ENCODE assay signal across 22 mouse cellular contexts in genomic region chr16:30412680-30413079, GRCm38 (mm10). TPM values are rescaled to one million over a fixed set of nuclear protein-coding genes. Genes with fewer than 3 reads are reported as not detected.
DNase-seq lines count a peak whose midpoint lies in the region; ATAC-seq and TF ChIP-seq lines count a peak whose summit lies in the region.
"Had no signal": no experiment of that assay in that cellular context is flagged by ENCODE, and none has a peak within 500 bp of the region (broad histone marks: within the 10 kb centered on the region; RNA-seq: fewer than 3 reads in every experiment).

No protein-coding gene starts in this region.

- TF ChIP-seq POLR2A in kidney, adult 2 months (IDR thresholded peaks at IDR 0.05; ENCODE audit: low read depth, low read length): no peak
- TF ChIP-seq POLR2A in liver, adult 2 months (IDR thresholded peaks at IDR 0.05; ENCODE audit: extremely low read depth, insufficient read depth, low read length): no peak

- peaks cover 2% of the 10 kb centered on the region; the same call in 1 of the 2 replicates for H3K4me1 ChIP-seq in kidney, adult 2 months (ENCODE audit: control insufficient read depth, insufficient read depth, low read length)
- H3K4me1 ChIP-seq in kidney, embryonic 16.5 days (ENCODE audit: insufficient read depth, low read length): no peaks in the 10 kb centered on the region
- peaks cover 12% of the 10 kb centered on the region; the same call in 1 of the 2 replicates for H3K4me1 ChIP-seq in liver, adult 2 months (ENCODE audit: control insufficient read depth, insufficient read depth, low read length)
- H3K4me1 ChIP-seq in lung, postnatal 0 days (ENCODE audit: insufficient read depth, low read depth, low read length): no peaks in the 10 kb centered on the region
- H3K4me1 ChIP-seq: embryonic facial prominence, embryonic 13.5 days; forebrain, embryonic 10.5 days; heart, embryonic 10.5 days; hindbrain, embryonic 13.5 days had no signal

- no peak overlapping the region for H3K4me3 ChIP-seq in kidney, adult 2 months (ENCODE audit: insufficient read depth, low read depth, low read length)
- no peak overlapping the region for H3K4me3 ChIP-seq in kidney, embryonic 16.5 days (ENCODE audit: low read length)
- no peak overlapping the region for H3K4me3 ChIP-seq in liver, adult 2 months (ENCODE audit: insufficient read depth, low read depth, low read length)
- H3K4me3 ChIP-seq in lung, postnatal 0 days (ENCODE audit: low read depth, low read length): no peak overlapping the region
- H3K4me3 ChIP-seq: embryonic facial prominence, embryonic 13.5 days; forebrain, embryonic 10.5 days; heart, embryonic 10.5 days; hindbrain, embryonic 13.5 days had no signal

- WGBS in kidney, adult 2 months: 31% methylated on average over 3 of the region's 3 CpGs
- 64% methylated on average over 3 of the region's 3 CpGs for WGBS in kidney, embryonic 16.5 days
- 20% methylated on average over 3 of the region's 3 CpGs for WGBS in liver, adult 2 months
- WGBS in lung, postnatal 0 days: 29% methylated on average over 3 of the region's 3 CpGs

- no peak overlapping the region for H3K4me2 ChIP-seq in kidney, embryonic 16.5 days (replicated peaks; ENCODE audit: low read depth, low read length)
- no peak overlapping the region for H3K4me2 ChIP-seq in lung, postnatal 0 days (replicated peaks; ENCODE audit: low read depth, low read length)
- H3K4me2 ChIP-seq: embryonic facial prominence, embryonic 13.5 days; hindbrain, embryonic 13.5 days had no signal

- peak; percentile 75 for DNase-seq in kidney, adult 2 months
- DNase-seq in liver, adult 2 months (ENCODE audit: extremely low read depth, low read depth, low spot score): peak; percentile 99
- DNase-seq in liver: no peak
- peak; percentile 50 for DNase-seq in lung, postnatal 25 days (ENCODE audit: low spot score)
- DNase-seq in lung, postnatal 0 days (ENCODE audit: low spot score): no peak
- peak; percentile 97 for DNase-seq in fat pad, adult 2 months (ENCODE audit: extremely low read depth, low read depth, low spot score)
- DNase-seq in spleen, postnatal 14 days (ENCODE audit: low spot score in 2 of 2): no peak
- DNase-seq: adrenal gland, postnatal 14 days; cerebellum, adult 18-20 months; cerebellum, adult 9-11 months; cerebellum, postnatal 36 days; gastrocnemius, postnatal 36 days; heart, adult 18-20 months; heart, postnatal 10 days had no signal

- H3K79me2 ChIP-seq in liver, adult 2 months (ENCODE audit: control insufficient read depth, insufficient read depth, low read length): no peaks in the 10 kb centered on the region

- no peak for ATAC-seq in kidney, embryonic 16.5 days (ENCODE audit: low FRiP score, low TSS enrichment)
- ATAC-seq in lung, postnatal 0 days: no peak
- ATAC-seq: activated CD4-positive, CD25-positive, alpha-beta regulatory T cell, adult 4 months; forebrain, embryonic 14.5 days; Patski had no signal

- H3K36me3 ChIP-seq in kidney, adult 2 months (ENCODE audit: control insufficient read depth, insufficient read depth, low read length): no peaks in the 10 kb centered on the region
- no peaks in the 10 kb centered on the region for H3K36me3 ChIP-seq in kidney, embryonic 16.5 days (ENCODE audit: insufficient read depth, low read length)
- no peaks in the 10 kb centered on the region for H3K36me3 ChIP-seq in liver, adult 2 months (ENCODE audit: control insufficient read depth, insufficient read depth, low read length)
- H3K36me3 ChIP-seq in lung, postnatal 0 days (ENCODE audit: insufficient read depth, low read length): no peaks in the 10 kb centered on the region
- H3K36me3 ChIP-seq: embryonic facial prominence, embryonic 13.5 days; forebrain, embryonic 10.5 days; heart, embryonic 10.5 days; hindbrain, embryonic 13.5 days had no signal

- H3K27me3 ChIP-seq in kidney, adult 2 months (replicated peaks; ENCODE audit: control insufficient read depth, insufficient read depth, low read length): no peaks in the 10 kb centered on the region
- no peaks in the 10 kb centered on the region for H3K27me3 ChIP-seq in kidney, embryonic 16.5 days (ENCODE audit: insufficient read depth, low read length)
- no peaks in the 10 kb centered on the region for H3K27me3 ChIP-seq in liver, adult 2 months (ENCODE audit: control insufficient read depth, insufficient read depth, low read length)
- H3K27me3 ChIP-seq in lung, postnatal 0 days (replicated peaks; ENCODE audit: insufficient read depth, low read length): no peaks in the 10 kb centered on the region
- H3K27me3 ChIP-seq: embryonic facial prominence, embryonic 13.5 days; hindbrain, embryonic 13.5 days; Patski had no signal

- no peaks in the 10 kb centered on the region for H3K9me3 ChIP-seq in kidney, embryonic 16.5 days (ENCODE audit: low read length)
- H3K9me3 ChIP-seq in lung, postnatal 0 days (ENCODE audit: low read length): no peaks in the 10 kb centered on the region
- H3K9me3 ChIP-seq: embryonic facial prominence, embryonic 13.5 days; forebrain, embryonic 10.5 days; heart, embryonic 10.5 days; hindbrain, embryonic 13.5 days had no signal

- no peak for TF ChIP-seq EP300 in lung, postnatal 0 days (IDR thresholded peaks at IDR 0.05)

- no peak overlapping the region for H3K27ac ChIP-seq in kidney, adult 2 months (ENCODE audit: insufficient read depth, low read depth, low read length)
- H3K27ac ChIP-seq in kidney, embryonic 16.5 days (ENCODE audit: low read length): no peak overlapping the region
- H3K27ac ChIP-seq in liver, adult 2 months (replicated peaks; ENCODE audit: insufficient read depth, low read depth, low read length): peak overlapping the region; percentile 69
- H3K27ac ChIP-seq in lung, postnatal 0 days (ENCODE audit: low read length): no peak overlapping the region
- H3K27ac ChIP-seq: embryonic facial prominence, embryonic 13.5 days; forebrain, embryonic 10.5 days; heart, embryonic 10.5 days; hindbrain, embryonic 13.5 days had no signal

- H3K9ac ChIP-seq in kidney, embryonic 16.5 days (replicated peaks; ENCODE audit: low read length): no peak overlapping the region
- no peak overlapping the region for H3K9ac ChIP-seq in liver, adult 2 months (ENCODE audit: low read depth, low read length)
- no peak overlapping the region for H3K9ac ChIP-seq in lung, postnatal 0 days (replicated peaks; ENCODE audit: low read depth)
- H3K9ac ChIP-seq: embryonic facial prominence, embryonic 13.5 days; hindbrain, embryonic 13.5 days had no signal

- TF ChIP-seq CTCF in kidney, adult 2 months (conservative IDR thresholded peaks at IDR 0.05; ENCODE audit: insufficient read depth, insufficient read length, low read depth, low read length): no peak
- TF ChIP-seq CTCF in liver, adult 2 months (IDR thresholded peaks at IDR 0.05; ENCODE audit: low read depth, low read length): no peak
- no peak for TF ChIP-seq CTCF in lung, postnatal 0 days (IDR thresholded peaks at IDR 0.05)

RNA-seq across cellular contexts. Expression of gene Atp13a3, which starts 6.9 kb away (rescaled TPM):
- polyA plus RNA-seq in kidney, adult 2 months (2012; rRNA removed): 23.5 and 25.4 TPM in 2 replicates
- polyA plus RNA-seq in kidney, embryonic 16.5 days (2015; fragmentation: Nextera tagmentation; extraction: Ambion mirVana): 8.4 and 11.7 TPM in 2 replicates
- 80.9 and 97.7 TPM in 2 replicates for total RNA-seq in liver, adult 2 months (2014; rRNA removed)
- 46.3 and 52.7 TPM in 2 replicates for polyA plus RNA-seq in liver, adult 2 months (2012; rRNA removed)
- 18.9 and 19.3 TPM in 2 replicates for polyA plus RNA-seq in lung, postnatal 0 days (2015; fragmentation: Nextera tagmentation; extraction: Ambion mirVana)

Comparison
In these comparisons a context has a peak if more than half of its experiments do, and no peak if none do; other contexts are left out.
1. DNase-seq: peak in kidney, adult 2 months (single experiment), liver, adult 2 months (single experiment), lung, postnatal 25 days (single experiment) and fat pad, adult 2 months (single experiment); none in liver (single experiment), lung, postnatal 0 days (single experiment) and spleen, postnatal 14 days (0 of 2).